Mouse (Mus musculus): ENCODE measurements at regions not wholly inside any gene's neighbourhood (a gene's known extent, or its start where the extent isn't known, plus 50 kb on each side); places are given as distances from the start of the nearest gene placed in this dataset.

GRCm38 (mm10) chr6:147316702-147317468, 52.9 kb upstream of the Pthlh start:
- intact Hi-C loops (cut with DNase I) = no loop called here
- DNase-seq (ENCODE audit: extremely low spot score in 1 of 2, low spot score in 2 of 2) = no peak

- DNase-seq (ENCODE audit: extremely low spot score in 1 of 2, low spot score in 2 of 2) = no peak
- intact Hi-C loops (cut with DNase I) = no loop called here
Observed at GRCm38 (mm10) chr6:147316140-147316539, 52.2 kb upstream of the Pthlh start.

GRCm38 (mm10) chr6:147315207-147315606, 51.2 kb upstream of the Pthlh start:
- no peak for DNase-seq (ENCODE audit: extremely low spot score in 1 of 2, low spot score in 2 of 2)
- intact Hi-C loops (cut with DNase I) = no loop called here

All from left cerebral cortex, postnatal 10 days (tissue).